In genomic region chr14:119800856-119801255, GRCm38 (mm10) we compare ENCODE assay signal across 26 mouse cellular contexts.
"Had no signal": no experiment of that assay in that cellular context is flagged by ENCODE, and none has a peak within 500 bp of the region (broad histone marks: within the 10 kb centered on the region; RNA-seq: fewer than 3 reads in every experiment).

No protein-coding gene starts in this region.

- H3K9ac ChIP-seq: heart, embryonic 13.5 days; heart, embryonic 15.5 days; hindbrain, embryonic 13.5 days; hindbrain, embryonic 15.5 days; kidney, embryonic 15.5 days; limb, embryonic 13.5 days; limb, embryonic 15.5 days; liver, embryonic 12.5 days; liver, embryonic 14.5 days had no signal

- H3K27me3 ChIP-seq: heart, embryonic 13.5 days; heart, embryonic 15.5 days; hindbrain, embryonic 13.5 days; hindbrain, embryonic 15.5 days; kidney, embryonic 15.5 days; limb, embryonic 13.5 days; limb, embryonic 15.5 days; liver, embryonic 12.5 days had no signal

- H3K36me3 ChIP-seq: heart, embryonic 13.5 days; heart, embryonic 15.5 days; hindbrain, embryonic 13.5 days; hindbrain, embryonic 15.5 days; kidney, embryonic 15.5 days; limb, embryonic 13.5 days; limb, embryonic 15.5 days; liver, embryonic 12.5 days had no signal

- DNase-seq: gastrocnemius, postnatal 14 days; gastrocnemius, postnatal 36 days; heart, adult 18-20 months; heart, postnatal 14 days; heart, postnatal 36 days; kidney, adult 11 months; kidney, adult 2 months; kidney, adult 9 months; kidney, postnatal 14 days; kidney, postnatal 36 days; layer of hippocampus, adult 9-11 months; layer of hippocampus, postnatal 36 days; left cerebral cortex, postnatal 4 days had no signal

- H3K27ac ChIP-seq: heart, embryonic 13.5 days; heart, embryonic 15.5 days; hindbrain, embryonic 13.5 days; hindbrain, embryonic 15.5 days; hindbrain, postnatal 0 days; kidney, embryonic 15.5 days; kidney, postnatal 0 days; limb, embryonic 13.5 days; limb, embryonic 15.5 days; liver, embryonic 12.5 days; liver, embryonic 14.5 days had no signal

- ATAC-seq: hindbrain, postnatal 0 days; intestine, embryonic 16.5 days; liver, embryonic 12.5 days had no signal

- H3K9me3 ChIP-seq: heart, embryonic 13.5 days; heart, embryonic 15.5 days; hindbrain, embryonic 13.5 days; hindbrain, embryonic 15.5 days; kidney, embryonic 15.5 days; limb, embryonic 13.5 days; limb, embryonic 15.5 days; liver, embryonic 12.5 days had no signal

- H3K4me1 ChIP-seq: heart, embryonic 13.5 days; heart, embryonic 15.5 days; limb, embryonic 13.5 days; limb, embryonic 15.5 days; liver, embryonic 12.5 days had no signal

- H3K4me2 ChIP-seq: heart, embryonic 11.5 days; heart, embryonic 13.5 days; heart, embryonic 15.5 days; hindbrain, embryonic 13.5 days; hindbrain, embryonic 15.5 days; kidney, embryonic 15.5 days; limb, embryonic 13.5 days; limb, embryonic 15.5 days; liver, embryonic 12.5 days had no signal

- H3K4me3 ChIP-seq: heart, embryonic 13.5 days; heart, embryonic 15.5 days; hindbrain, embryonic 13.5 days; hindbrain, embryonic 15.5 days; kidney, embryonic 15.5 days; limb, embryonic 13.5 days; limb, embryonic 15.5 days; liver, embryonic 12.5 days had no signal
